Mouse (Mus musculus): ENCODE data around the gene Kpna6. TPM values are rescaled to one million over a fixed set of nuclear protein-coding genes. Genes with fewer than 3 reads are reported as not detected.

Gene Kpna6
- polyA plus RNA-seq, 1 experiment, result 50.6 TPM

DNA sequence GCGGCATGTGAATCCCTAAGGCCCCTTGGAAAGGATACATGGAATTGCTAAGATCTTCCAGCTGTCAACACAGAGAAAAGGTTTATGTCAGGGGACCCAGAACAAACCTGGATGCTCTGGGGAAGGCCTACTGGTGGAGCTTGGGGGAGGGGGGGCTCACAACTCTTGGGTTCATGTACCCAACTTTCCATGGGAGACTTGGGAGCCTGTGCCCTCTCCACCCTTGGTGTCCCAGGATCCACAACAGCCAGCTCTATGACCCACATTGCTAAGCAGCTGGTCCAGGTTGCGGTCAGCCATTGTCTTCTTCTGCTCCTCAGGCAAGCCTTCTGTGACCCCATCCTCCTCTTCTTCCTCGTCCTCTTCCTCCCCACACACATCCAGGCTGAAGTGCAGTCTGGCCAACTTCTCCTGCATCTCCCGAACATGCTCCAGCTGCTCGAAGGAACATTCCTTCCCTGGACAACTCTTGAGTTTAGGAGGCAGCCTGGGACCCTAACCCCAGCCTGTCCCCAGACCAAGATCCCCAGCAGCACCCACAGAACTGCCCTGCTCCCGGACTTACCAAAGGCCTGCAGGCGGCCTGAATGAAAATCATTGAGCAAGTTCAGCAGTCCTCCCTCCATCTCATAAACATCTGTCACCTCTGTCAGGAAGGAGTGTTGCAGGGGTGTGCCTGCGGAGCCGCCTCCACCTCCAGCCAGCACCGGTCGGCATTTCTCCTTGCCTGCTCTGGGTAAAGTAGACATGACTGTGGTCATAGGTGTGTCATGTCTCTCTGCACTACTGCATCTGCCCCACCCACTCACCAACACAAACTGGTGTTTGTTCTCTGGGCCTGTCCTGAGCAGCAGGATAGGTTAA, 51.9 kb downstream of the Kpna6 start:
- TF ChIP-seq POLR2A (IDR thresholded peaks at IDR 0.05; ENCODE audit: extremely low read depth, insufficient read depth, low read length) (no peak), CTCF (IDR thresholded peaks at IDR 0.05; ENCODE audit: extremely low read depth, insufficient read depth, low read length) (no peak)
- Histone ChIP-seq H3K4me3 (ENCODE audit: insufficient read depth, low read length) (peak overlapping the region; percentile 15), H3K27ac (ENCODE audit: insufficient read depth, low read length) (peak overlapping the region; percentile 16; the same call in 1 of the 2 replicates), H3K4me1 (ENCODE audit: control insufficient read depth, insufficient read depth, low read length) (peaks cover 14% of the 10 kb centered on the region)

- TF ChIP-seq POLR2A (IDR thresholded peaks at IDR 0.05; ENCODE audit: extremely low read depth, insufficient read depth, low read length) (peak; percentile 99), CTCF (IDR thresholded peaks at IDR 0.05; ENCODE audit: extremely low read depth, insufficient read depth, low read length) (no peak)
- Histone ChIP-seq H3K4me1 (ENCODE audit: control insufficient read depth, insufficient read depth, low read length) (peaks cover 8% of the 10 kb centered on the region), H3K4me3 (ENCODE audit: insufficient read depth, low read length) (peak within 1 kb of the TSS; percentile 62), H3K27ac (ENCODE audit: insufficient read depth, low read length) (peak within 1 kb of the TSS; percentile 76)
These were observed 53.5 kb downstream of the Kpna6 start, which contains the start of gene Iqcc for GRCm38 (mm10) chr4:129618786-129619691. Gene Iqcc, minus strand, starts transcription at chr4:129619099.

DNA sequence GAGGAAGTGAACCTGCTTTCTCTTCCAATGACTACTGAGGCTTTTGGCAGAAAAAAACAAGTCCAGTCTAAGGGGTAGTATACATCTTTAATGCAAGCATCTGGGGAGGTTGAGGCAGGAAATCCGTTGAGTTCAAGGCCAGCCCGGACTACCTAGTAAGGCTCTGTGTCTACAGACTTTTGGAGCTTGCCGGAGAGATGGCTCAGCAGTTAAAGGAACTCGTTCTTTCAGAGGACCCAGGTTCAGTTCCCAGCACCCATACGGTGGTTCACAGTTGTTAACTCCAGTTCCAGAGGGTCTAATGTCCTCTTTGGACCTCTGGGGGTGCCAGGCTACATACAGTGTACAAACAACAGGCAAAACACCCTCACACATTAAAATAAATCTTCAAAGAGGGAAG, 54.5 kb downstream of the Kpna6 start:
- Histone ChIP-seq H3K4me1 (ENCODE audit: control insufficient read depth, insufficient read depth, low read length) (peaks cover 8% of the 10 kb centered on the region), H3K4me3 (ENCODE audit: insufficient read depth, low read length) (peak overlapping the region; percentile 62), H3K27ac (ENCODE audit: insufficient read depth, low read length) (0 out of 2 replicates have a peak overlapping the region, but pooled peaks have one; percentile 76)
- TF ChIP-seq CTCF (IDR thresholded peaks at IDR 0.05; ENCODE audit: extremely low read depth, insufficient read depth, low read length) (no peak), POLR2A (IDR thresholded peaks at IDR 0.05; ENCODE audit: extremely low read depth, insufficient read depth, low read length) (no peak)

DNA sequence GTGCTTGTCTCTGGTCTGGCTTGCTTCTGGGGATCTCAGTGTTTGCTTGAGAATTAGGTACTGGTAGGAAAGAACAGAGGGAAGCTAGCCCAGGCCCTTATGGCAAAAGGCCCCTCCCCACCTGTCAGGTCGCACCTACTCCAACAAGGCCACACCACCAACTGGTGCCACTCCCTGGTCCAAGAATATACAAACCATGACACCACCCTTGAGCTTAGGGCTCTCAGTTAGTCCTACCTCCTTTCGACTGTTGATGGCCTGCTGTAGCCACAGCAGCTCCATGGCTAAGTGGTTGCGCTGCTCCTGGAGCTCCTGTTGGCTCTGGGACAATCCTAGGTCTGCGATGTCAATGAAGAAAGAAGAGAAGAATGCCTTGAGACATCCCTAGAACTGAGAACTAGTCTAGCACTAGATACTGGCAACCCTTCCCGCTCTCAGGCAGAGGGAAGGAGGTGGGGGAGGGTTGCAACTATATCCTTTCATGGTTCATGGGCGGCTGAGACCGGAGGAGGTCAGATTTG, 55.4 kb downstream of the Kpna6 start:
- Histone ChIP-seq H3K4me1 (ENCODE audit: control insufficient read depth, insufficient read depth, low read length) (peaks cover 4% of the 10 kb centered on the region), H3K27ac (ENCODE audit: insufficient read depth, low read length) (no peak overlapping the region), H3K4me3 (ENCODE audit: insufficient read depth, low read length) (no peak overlapping the region)
- TF ChIP-seq POLR2A (IDR thresholded peaks at IDR 0.05; ENCODE audit: extremely low read depth, insufficient read depth, low read length) (no peak), CTCF (IDR thresholded peaks at IDR 0.05; ENCODE audit: extremely low read depth, insufficient read depth, low read length) (no peak)

GRCm38 (mm10) chr4:129616631-129617030, 55.9 kb downstream of the Kpna6 start:
- TF ChIP-seq CTCF (IDR thresholded peaks at IDR 0.05; ENCODE audit: extremely low read depth, insufficient read depth, low read length) (no peak), POLR2A (IDR thresholded peaks at IDR 0.05; ENCODE audit: extremely low read depth, insufficient read depth, low read length) (no peak)
- Histone ChIP-seq H3K27ac (ENCODE audit: insufficient read depth, low read length) (no peak overlapping the region), H3K4me1 (ENCODE audit: control insufficient read depth, insufficient read depth, low read length) (peaks cover 3% of the 10 kb centered on the region; the same call in 1 of the 2 replicates), H3K4me3 (ENCODE audit: insufficient read depth, low read length) (no peak overlapping the region)

DNA sequence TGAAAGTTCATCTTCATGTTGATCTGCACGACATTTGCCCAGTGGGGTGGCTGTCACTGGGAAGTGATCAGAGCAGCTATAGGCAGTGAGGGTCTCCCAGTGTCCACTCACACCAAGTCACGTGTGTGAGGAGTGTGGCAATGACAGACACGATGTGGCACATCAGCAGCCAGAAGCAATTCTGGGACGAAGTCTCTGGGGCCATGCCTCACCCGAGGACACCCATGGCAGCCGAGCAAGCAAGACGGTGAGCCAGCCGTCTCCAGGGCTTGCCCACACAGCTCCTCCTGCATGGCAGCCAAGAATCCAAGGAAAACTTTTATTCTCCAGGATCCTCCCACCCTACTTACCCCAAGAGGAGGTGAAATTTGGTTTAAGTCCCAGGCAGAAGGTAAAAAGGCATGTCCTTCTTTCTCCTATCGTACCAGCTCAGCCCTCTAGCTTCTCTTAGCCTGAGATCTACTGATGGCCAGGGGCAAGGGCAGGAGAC, 56.7 kb downstream of the Kpna6 start:
- TF ChIP-seq CTCF (IDR thresholded peaks at IDR 0.05; ENCODE audit: extremely low read depth, insufficient read depth, low read length) (no peak), POLR2A (IDR thresholded peaks at IDR 0.05; ENCODE audit: extremely low read depth, insufficient read depth, low read length) (0 out of 2 replicates have a peak, but pooled peaks have one; percentile 16)
- no peak overlapping the region for H3K4me3 ChIP-seq (ENCODE audit: insufficient read depth, low read length)
- H3K4me1 ChIP-seq (ENCODE audit: control insufficient read depth, insufficient read depth, low read length), result no peaks in the 10 kb centered on the region
- H3K27ac ChIP-seq (ENCODE audit: insufficient read depth, low read length), result no peak overlapping the region

- H3K4me1 ChIP-seq (ENCODE audit: control insufficient read depth, insufficient read depth, low read length), result 0 out of 2 replicates have a peak, but pooled peaks cover 1% of the 10 kb centered on the region
- TF ChIP-seq CTCF (IDR thresholded peaks at IDR 0.05; ENCODE audit: extremely low read depth, insufficient read depth, low read length) (no peak), POLR2A (IDR thresholded peaks at IDR 0.05; ENCODE audit: extremely low read depth, insufficient read depth, low read length) (no peak)
- no peak within 1 kb of the TSS for H3K27ac ChIP-seq (ENCODE audit: insufficient read depth, low read length)
- H3K4me3 ChIP-seq (ENCODE audit: insufficient read depth, low read length), result no peak within 1 kb of the TSS
These were observed 58.5 kb downstream of the Kpna6 start, which contains the start of gene Dcdc2b for GRCm38 (mm10) chr4:129614093-129614492. Gene Dcdc2b, minus strand, starts transcription at chr4:129614257.

DNA sequence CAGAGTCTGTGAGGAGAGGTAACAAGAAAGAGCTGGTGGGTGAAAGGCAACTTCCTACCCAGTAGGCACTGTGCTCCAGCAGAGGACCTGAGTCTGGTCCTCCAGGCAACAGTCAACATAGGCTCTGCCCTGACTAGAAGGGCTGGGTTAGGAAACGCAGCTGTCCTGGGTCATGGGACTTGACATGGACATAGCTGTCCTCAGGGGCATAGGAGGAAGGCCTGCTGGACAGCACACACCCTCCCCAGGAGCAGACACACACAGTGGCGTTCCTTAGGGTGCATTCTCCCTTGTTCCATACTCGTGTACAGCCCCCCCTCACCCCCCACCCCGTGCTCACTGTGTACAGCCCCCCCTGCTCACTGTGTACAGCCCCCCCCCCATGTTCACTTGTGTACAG, 62.1 kb downstream of the Kpna6 start:
- TF ChIP-seq POLR2A (IDR thresholded peaks at IDR 0.05; ENCODE audit: extremely low read depth, insufficient read depth, low read length) (no peak), CTCF (IDR thresholded peaks at IDR 0.05; ENCODE audit: extremely low read depth, insufficient read depth, low read length) (no peak)
- 0 out of 2 replicates have a peak, but pooled peaks cover 1% of the 10 kb centered on the region for H3K4me1 ChIP-seq (ENCODE audit: control insufficient read depth, insufficient read depth, low read length)
- H3K4me3 ChIP-seq (ENCODE audit: insufficient read depth, low read length), result no peak overlapping the region
- H3K27ac ChIP-seq (ENCODE audit: insufficient read depth, low read length), result no peak overlapping the region

DNA sequence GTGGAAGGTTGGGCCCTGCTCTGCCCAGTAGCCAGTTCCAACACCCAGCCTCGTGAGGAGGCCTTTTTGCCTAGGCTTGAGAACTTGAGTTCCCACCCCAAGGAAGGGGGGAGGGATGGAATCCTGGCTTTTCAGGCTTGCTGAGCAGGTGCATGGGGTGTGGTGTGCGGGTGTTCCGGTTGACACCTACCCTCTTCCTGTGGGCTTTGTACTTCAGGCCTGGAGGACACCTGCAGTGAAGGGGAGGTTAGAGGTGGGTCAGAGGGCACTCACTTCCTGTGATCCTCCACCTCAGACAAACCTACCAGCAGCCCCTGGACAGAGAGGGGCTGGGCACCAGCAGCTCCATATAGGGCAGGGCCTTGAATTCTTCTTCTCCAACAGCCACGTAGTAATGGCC, 62.5 kb downstream of the Kpna6 start:
- no peak overlapping the region for H3K4me3 ChIP-seq (ENCODE audit: insufficient read depth, low read length)
- TF ChIP-seq CTCF (IDR thresholded peaks at IDR 0.05; ENCODE audit: extremely low read depth, insufficient read depth, low read length) (no peak), POLR2A (IDR thresholded peaks at IDR 0.05; ENCODE audit: extremely low read depth, insufficient read depth, low read length) (0 out of 2 replicates have a peak, but pooled peaks have one; percentile 3)
- 0 out of 2 replicates have a peak, but pooled peaks cover 1% of the 10 kb centered on the region for H3K4me1 ChIP-seq (ENCODE audit: control insufficient read depth, insufficient read depth, low read length)

More for the DNA sequence above, 62.5 kb downstream of the Kpna6 start:
- no peak overlapping the region for H3K27ac ChIP-seq (ENCODE audit: insufficient read depth, low read length)

All from cortical plate, adult 2 months (tissue).